Mouse (Mus musculus): ENCODE measurements around the gene Golph3.

The Golph3 gene

DNA sequence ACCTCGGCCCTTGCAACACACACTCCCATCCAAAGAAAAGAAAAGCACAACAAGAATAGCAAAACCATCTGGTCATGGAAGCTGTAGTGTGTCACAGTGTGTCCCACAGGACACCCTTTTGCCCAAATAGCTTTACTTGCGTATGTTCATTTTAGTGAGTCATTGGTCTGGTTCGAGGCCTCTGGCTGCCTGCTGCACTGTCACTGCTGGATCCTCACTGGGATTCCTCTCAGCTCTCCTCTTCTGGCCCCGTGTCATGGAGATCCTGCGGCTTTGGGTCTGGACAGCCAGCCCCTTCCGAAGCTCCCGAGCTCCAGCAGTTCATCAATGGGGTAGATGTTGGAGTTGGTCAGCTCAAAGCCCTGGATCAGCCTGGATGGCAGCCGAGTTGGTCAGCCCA, 2.8 kb upstream of the Golph3 start:
- DNase-seq (ENCODE audit: low spot score in 2 of 2): no peak

DNA sequence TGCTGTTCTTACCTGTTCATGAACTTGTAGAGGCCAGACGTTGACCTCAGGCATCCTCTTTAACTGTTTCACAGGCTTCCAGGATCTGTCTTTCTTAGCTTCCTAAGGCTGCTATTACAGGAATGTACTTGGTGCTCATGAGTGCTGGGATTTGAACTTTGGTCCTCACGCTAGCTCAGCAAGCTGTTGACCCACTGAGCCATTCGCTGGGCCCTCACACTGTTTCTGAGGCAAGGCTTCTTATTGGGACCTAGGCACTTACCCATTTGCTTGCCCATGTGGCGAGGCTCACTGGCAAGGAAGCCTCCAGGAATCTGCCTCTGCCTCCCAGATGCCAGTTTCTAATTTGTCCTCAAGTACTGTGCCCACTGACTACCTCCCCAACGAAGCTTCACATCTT, 1.4 kb upstream of the Golph3 start:
- no peak for DNase-seq (ENCODE audit: low spot score in 2 of 2)

DNA sequence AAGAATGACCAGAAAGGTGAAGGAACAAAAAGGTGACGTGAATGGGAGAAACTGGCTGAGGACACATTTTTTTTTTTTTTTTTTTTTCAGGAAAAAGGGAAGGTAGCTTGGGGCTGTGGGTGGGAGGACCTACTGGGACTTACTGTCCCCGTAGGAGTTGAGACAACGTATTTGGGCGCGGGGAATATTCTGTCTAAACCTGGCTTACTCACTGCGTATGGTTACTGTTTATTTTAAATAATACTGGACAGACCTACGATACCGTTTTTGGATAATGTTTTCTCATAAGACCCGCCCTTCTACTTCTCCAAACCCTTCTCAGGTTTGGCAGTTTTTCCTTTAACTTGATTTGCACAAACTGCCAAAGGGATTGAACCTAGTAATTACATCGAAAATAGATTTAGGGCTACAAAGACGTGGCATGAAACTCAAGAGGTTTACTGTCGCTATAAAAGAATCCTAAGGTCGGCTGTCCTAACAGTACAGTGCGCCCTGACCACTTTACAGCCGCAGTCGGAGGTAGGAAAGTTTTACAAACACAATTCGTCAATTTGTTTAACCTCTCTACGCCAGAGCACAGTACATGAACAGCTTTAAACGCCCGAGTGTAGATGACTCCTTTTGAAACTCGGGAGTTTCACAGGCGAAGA, 684 bp upstream of the Golph3 start:
- no peak for DNase-seq (ENCODE audit: low spot score in 2 of 2)

DNA sequence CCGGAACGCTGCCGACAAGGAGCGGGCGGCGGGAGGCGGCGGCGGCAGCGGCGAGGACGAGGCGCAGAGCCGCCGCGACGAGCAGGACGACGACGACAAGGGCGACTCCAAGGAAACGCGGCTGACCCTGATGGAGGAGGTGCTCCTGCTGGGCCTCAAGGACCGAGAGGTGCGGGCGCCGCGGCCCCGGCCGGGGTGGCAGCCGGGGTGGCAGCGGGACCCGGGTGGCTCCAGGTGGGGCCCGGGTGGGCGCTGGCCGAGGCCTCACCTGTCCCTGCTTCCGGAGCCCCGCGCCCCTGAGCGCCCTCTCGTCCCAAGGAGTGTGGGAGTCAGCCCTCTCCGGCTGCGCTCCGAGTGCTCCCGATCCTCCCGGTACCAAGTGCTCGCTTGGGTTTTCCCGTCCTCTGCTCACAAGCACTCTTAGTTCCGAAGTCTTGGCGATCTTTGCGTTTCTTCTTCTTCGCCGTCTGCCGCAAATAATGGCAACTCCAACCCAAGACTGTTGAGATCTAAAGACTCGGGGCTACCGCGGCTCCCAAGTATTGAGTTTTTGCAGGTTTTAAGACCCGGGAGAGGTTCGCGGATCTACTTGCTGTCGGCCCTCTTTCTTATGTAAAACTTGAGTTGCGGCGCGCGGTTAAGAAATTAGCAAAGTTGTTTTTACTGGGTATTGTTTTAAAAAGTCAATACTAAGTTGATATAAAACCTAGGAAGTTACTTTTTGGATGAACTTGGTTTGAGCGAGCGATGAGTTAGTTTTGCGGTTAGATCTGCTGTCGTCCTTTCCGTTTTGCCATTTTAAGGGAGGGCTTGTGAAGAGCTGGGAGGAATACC, 755 bp downstream of the Golph3 start, which contains the start of gene 1810049J17Rik:
Gene 1810049J17Rik, minus strand, starts transcription at position 112 of the 834 bp plus-strand sequence.
- peak; percentile 20 to 31 for DNase-seq (ENCODE audit: low spot score in 2 of 2)

DNA sequence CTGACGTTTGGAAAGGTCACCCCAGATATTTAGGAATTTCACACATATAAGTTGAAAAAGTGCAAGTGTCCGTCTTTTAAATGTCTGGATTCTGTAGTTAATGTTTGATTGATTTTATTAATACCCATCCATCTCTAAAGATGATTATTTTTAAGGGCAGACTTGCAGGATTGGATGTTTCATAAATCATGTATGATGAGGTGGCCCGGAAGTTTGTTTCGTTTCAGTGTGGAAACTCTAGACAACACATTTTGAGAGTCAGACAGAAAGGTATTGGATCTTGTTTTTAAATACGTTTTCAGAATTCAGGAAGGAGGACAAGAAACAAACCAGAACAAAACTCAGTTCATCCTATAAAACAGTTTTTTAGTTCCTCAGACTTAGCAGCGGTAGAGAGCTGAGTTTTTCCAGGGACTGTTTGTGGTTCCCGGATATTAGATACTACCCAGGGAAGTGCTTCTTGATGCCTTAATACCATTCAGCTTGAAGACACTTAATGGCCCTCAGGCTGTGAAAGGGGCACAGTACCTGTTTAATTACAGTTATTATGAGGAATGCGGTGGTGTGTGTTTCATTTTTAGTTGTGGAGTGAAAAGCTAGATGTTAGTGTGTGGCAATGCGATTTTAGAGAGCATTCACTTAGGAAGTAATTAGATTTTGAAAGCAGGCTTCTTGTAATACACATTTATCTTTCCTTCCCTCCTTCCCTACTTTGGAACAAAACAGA, 1.6 kb downstream of the Golph3 start:
- DNase-seq (ENCODE audit: low spot score in 2 of 2): no peak

DNA sequence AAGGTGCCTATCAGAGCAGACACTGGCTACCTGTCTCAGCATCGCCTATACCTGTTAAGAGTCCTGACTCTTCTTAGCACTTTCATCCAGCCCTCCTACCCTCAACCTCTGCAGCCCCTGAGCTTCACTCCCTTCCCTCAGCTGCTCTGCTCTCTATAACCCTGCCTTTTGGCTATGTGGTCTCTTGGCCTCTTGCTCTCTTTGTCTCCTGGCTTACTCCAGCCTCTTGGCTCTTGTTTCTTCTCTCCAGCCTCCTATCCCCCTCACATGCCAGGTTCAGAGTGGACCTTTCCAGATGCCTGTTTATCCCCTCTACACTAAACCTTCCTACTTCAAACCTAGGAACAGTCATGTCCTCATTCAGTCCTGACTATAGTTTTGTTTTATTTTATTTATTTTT, 3.1 kb downstream of the Golph3 start:
- DNase-seq (ENCODE audit: low spot score in 2 of 2): no peak

DNA sequence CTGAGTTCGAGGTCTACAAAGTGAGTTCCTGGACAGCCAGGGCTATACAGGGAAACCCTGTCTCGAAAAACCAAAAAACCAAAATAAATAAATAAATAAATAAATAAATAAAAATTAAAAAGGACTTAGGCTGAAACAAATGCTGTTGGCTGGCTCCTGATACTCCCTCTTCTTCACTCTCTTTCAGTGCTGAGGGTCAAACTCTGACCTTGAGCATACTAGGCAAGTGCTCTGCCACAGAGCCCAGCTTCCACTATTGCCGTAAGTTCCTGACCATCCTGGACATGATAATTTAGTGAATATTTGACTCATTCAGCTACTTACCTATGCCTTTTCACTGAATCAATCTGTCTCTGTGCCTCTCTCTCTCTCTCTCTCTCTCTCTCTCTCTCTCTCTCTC, 9.1 kb downstream of the Golph3 start:
- no peak for DNase-seq (ENCODE audit: low spot score in 2 of 2)

DNA sequence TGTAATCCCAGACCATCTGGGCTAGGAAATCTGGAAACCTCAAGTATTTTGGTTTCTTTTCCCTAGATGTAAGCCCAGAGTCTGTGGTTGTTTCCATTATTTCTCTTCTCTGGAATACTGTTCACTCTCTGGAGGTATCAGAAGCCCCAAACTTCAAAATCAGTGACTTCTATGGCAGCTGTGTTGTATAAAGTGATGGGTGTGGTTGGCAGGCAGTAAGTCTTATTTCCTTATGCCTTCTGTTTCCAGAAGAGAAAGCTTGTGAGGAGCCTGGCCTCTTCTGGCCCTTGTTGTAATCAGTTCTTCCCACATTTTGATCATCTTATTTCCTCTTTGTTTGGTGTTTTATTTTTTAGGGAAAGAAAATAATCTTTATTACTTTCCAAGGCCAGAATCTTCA, 9.6 kb downstream of the Golph3 start:
- DNase-seq (ENCODE audit: low spot score in 2 of 2): no peak

DNA sequence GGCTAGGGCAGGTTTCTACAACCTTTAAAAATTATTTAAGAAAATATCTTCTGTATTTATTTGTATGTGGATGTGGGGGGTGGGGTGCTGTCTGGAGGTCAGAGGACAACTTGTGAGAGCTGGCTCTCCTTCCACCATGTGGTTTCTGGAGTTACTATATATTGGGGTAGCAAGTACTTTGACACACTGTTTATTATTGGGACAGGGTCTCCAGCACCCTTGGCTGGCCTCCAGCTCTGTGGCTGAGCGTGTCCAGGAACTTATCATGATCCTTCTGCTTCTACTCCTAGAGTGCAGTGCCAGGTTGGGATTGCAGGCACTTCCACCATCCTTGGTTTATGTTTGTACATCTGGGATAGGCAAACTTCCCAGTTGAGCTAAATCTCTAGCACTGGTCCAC, 10.1 kb downstream of the Golph3 start:
- DNase-seq (ENCODE audit: low spot score in 2 of 2): no peak

DNA sequence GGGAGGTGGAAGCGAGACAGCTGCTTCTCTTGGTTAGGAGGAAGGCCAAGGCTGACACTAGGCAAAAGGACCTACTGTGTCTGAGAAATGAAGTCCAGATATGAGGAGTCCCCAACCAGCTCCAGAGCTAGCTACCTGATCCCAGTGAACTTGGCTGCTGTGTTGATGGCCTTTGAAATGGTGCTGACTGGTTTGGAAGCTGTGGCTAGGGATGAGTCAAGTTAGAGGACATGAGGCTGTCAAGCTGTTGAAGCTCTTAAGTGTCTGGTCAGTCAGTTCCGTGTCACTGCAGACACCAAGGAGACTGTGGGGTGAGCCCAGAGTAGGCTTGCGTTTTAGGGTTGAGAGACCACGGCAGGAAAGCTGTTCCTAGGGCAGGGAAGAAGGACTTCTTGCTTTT, 13.1 kb downstream of the Golph3 start:
- DNase-seq (ENCODE audit: low spot score in 2 of 2): no peak

DNA sequence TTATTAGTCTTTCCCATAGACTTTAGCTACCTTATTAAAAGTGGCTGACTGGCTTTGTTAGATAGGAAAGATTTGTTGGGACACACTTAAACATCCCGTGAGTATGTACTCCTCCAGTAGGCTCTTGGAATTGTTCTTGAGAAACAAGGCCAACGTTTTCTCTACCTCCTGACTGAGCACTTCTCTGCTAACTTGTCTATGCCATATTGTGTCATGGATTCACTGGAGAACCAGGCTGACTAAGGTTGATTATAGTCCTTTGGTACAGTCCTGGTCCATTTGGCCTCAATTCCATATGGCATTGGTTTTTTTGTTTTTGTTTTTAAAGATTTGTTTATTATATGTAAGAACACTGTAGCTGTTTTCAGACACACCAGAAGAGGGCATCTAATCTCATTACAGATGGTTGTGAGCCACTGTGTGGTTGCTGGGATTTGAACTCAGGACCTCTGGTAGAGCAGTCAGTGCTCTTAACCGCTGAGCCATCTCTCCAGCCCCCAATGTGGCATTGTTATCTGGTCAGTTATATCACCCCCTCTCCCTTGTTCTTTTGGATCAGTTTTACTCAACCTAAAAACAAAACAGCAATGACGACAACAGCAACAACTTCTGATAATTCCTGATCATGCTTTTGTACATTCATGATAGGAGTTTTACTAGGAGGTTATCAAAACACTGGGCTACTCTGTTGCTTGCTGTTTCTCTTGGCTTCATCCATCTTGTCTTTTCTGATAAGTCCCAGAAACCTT, 16.0 kb downstream of the Golph3 start:
- DNase-seq (ENCODE audit: low spot score in 2 of 2): no peak

DNA sequence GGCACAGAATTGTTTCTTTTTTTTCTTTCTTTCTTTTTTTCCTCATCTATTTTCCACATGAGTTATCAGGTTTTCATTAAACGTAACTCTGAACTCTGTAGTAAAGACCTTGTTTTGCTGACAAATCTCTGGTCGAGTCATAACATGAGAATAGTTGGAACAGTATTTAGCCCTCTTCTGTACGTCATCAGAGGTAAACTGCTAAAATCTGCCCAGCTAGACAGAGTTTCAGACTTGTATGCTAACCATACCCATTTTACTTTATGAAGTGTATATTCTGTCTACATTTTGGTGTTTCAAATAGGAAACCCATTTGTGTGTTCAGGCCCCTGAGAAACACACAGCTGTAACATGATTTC, 16.5 kb downstream of the Golph3 start:
- no peak for DNase-seq (ENCODE audit: low spot score in 2 of 2)

DNA sequence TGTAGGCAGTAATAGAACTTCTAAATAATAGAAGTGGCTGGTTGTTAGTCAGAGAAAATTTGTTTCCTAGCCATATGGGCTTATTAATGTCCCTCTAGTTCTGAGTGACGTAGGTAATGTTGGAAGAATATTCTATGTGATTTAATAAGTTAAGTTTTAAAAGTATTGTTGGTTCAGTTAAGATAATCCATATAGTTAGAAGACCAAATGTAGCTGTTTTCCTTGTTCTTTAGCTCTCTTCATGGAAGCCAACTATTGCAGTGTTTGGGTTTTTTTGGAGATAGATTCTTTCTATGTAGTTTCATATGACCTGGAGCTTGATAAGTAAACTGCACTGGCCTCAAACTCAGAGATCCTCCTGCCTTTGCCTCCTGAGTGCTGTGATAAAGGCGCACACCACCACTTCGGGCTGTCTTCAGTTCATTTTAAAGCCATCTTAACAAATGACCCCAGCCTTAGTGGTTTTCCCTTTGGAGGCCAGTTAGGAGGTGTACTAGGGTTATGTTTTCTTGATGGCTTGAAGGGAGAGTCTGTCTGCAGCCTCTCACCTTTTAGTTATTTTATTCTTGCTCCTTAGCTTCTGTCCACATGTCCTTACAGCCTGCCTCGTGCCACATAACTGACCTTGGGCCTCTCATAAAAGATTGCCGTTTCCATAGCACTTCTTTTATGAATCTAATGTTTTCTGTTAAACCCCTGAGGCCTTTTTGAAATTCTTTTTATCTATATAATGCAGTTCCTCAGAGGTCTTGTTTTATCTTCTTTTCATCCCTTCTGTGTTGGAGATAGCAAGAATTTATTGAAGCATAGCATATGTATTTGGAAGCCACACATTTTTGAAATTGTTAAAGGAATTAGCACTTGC, 19.5 kb downstream of the Golph3 start:
- DNase-seq (ENCODE audit: low spot score in 2 of 2): no peak

DNA sequence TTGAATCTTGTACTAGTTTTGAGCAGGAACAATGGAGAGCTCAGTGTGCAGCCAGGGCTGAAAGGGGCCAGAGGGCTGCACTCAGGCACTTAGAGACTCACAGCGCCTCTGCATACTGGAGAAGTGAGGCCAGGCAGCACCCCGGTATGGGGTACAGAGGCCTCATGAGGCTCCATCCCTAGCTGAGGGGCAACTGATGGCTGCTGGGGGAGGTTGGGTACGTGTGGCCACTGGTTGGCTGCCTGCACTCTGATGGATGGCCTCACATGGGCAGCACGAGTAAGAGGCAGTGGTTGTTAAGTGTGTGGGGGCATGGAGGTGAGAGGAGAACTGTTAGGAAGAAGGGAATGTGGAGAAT, 20.1 kb downstream of the Golph3 start:
- no peak for DNase-seq (ENCODE audit: low spot score in 2 of 2)

DNA sequence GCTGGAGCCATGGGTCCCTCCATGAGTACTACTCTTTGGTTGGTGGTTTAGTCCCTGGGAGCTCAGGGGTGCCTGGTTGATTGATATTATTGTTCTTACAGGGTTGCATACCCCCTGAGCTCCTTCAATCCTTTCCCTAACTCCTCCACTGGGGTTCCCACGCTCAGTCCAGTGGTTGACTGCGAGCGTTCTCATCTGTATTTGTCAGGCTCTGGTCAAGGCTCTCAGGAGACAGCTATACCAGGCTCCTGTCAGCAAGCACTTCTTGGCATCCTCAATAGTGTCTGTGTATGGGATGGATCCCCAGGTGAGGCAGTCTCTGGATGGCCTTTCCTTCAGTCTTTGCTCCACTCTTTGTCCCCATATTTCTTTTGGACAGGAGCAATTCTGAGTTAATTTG, 25.7 kb downstream of the Golph3 start:
- no peak for DNase-seq (ENCODE audit: low spot score in 2 of 2)

DNA sequence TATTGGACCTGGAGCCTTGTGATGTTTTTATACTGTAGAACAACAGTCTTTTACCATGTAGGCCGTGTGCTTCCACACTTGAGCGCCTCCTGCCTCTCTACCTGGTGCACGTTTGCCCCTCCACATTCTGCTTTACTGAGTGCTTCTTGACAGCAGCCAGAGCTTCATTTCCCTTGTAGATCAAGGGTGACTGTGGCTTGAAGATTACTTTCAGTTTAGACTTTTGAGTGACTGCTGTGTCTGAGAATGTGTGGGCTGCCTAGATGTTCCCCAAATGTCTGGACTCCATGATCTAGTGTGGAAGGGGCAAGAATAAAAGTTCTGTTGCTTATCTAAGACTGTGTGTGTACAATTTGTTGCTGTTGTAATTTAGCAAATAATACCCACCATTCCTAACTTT, 27.7 kb downstream of the Golph3 start:
- DNase-seq (ENCODE audit: low spot score in 2 of 2): no peak

DNA sequence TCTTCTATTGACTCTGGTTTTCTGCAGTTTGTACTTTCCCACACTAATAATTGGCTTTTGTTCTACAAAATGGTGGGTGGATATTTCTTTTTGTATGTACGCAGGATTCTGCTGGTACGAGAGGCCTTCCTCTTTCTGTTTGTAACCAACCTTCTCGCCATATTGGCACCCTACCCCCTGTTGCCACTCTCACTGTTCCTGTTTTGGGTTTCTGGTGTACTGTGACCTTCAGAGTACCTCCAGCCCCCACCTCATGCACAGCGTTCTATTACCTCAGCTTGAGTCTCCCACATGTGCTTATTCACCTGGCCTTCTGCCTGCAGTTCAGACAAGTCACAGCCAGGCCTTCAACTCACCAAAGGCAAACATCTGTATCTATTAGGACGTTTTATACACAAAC, 28.6 kb downstream of the Golph3 start:
- DNase-seq (ENCODE audit: low spot score in 2 of 2): no peak

DNA sequence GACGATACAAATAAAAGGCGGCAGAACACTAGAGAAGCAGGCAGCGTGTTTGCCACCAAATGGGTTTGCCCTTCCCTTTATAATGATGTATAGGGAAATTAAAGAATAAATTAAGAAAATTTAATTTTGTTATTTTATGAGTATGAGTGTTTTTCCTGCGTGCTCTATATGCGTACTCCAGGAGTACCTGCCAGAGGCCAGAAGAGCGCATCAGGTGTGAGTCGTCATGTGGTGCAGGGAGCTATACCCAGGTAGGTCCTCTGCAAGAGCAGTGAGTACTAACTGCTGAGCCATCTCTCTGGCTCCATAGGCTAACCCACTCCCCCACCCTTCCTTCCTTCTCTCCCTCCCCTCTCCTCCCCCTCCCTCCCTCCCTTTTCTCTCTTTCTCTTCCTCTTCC, 30.2 kb downstream of the Golph3 start:
- DNase-seq (ENCODE audit: low spot score in 2 of 2): no peak

DNA sequence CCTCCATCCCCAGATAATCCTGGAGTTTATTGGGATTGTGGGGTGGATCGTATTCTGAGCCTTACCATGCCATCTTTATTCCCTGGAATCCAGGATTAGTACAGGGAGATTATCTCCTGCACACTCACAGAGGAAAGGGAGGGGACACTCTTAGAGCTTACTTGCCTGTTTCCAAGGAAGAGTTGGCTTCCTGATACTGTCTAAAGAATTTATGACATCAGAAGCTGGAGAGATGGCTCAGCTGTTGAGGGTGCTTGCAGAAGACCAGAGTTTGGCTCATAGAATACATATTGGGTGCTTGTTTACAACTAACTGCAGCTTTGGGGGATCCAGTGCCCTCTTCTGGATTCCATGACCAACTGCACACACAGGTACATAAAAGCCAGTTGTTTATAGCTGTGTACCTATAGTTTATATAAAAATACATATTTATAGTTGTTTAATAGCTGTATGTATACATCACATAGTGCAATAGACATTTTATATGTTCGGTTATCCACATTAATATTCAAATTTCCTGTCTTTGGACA, 33.1 kb downstream of the Golph3 start:
- no peak for DNase-seq (ENCODE audit: low spot score in 2 of 2)

DNA sequence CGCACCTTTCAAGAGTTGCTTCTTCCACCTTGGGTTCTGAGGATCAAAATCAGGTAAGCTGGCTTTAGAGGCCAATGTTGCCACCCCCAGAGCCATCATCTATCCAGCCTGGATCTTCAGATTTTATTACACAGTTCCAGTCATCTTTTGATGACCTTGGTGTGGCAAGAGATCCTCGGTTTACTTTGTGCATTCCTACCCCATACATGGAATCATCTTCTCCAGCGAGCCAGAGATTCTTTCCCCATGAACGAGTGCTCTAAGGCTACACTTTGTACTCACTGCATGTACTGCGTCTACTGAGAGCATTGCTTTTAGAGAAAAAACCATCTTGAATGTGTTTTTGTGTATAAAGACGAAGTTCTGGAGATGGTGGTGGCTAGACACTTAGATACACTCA, 34.0 kb downstream of the Golph3 start:
- no peak for DNase-seq (ENCODE audit: low spot score in 2 of 2)

DNA sequence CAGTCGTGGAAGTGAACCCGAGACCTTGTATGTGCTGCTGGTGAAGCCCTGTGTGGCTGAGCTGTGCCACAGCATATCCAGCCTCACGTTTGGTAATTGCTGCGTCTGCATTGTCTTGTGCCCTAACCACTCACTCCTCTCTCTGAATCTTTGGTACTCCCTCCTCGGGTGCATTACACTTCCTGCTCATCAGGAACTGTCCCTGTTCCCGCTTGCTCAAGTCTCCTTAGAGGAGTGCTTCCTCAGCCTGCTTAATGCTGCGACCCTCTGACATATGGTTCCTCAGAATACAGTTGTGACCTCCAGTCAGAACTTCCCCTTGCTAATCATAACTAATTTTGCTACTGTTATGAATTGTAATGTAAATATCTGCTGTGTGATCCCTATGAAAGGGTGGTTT, 34.7 kb downstream of the Golph3 start:
- no peak for DNase-seq (ENCODE audit: low spot score in 2 of 2)
